Mouse (Mus musculus): ENCODE data around the gene Nbeal2. TPM values are rescaled to one million over a fixed set of nuclear protein-coding genes. Genes with fewer than 3 reads are reported as not detected.

Nbeal2 gene
- total RNA-seq, 4 experiments from 2014 or later, result 2.1 to 4.2 (median 3.1) TPM

DNA sequence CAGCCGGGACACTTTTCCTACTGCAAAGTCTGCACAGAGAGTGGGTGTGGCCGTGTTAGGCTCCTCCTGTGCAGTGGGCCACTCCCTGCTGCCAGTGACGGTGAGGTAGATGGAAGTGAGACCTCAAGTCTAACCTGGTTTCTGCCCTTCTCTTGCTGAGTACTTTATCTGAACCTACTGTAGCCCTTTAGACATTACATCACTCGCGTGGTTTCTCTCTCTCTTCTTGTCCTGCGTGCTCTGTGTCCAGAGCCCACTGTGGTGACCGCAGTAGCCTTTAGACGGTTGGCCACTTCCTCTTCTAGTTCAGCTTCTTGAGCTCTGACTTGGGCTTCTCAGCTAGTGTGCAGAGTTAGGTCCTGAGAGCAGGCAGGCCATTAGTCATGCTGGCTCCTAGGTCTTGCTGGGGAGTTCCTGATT is 22.5 kb upstream of the Nbeal2 start:
- no peak for DNase-seq (ENCODE audit: low spot score in 2 of 2)

DNA sequence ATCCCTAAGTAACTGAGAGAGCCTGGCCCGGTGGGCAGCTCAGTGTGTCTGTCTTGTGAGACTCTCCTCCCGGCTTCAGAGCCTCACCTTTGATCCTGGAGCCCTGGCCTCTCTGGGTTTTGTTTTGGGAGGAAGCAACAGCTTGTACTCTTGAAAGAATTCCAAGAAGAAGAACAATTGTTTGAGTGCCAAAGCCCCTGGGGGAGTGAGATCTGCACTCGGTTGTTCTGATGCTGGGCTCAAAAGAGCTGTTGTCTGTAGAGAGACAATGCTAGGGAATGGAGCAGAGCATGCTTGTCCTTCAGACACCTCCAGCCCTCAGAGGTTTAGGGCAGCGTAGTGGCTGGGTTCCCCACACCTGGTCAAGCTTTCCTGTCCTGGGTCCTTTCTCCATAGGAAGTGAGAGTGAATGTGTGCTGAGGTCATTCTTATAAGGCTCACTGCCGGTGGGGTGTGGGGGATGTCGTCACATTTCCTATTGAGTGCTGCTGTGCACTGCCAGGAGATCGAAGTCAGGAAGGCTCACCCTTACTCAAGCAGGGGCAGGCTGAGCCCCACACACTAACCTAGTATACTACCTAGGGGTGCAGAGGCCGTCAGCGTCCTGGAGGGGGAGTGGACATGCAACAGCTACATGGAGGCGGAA is 19.3 kb upstream of the Nbeal2 start:
- no peak for DNase-seq (ENCODE audit: low spot score in 2 of 2)

DNA sequence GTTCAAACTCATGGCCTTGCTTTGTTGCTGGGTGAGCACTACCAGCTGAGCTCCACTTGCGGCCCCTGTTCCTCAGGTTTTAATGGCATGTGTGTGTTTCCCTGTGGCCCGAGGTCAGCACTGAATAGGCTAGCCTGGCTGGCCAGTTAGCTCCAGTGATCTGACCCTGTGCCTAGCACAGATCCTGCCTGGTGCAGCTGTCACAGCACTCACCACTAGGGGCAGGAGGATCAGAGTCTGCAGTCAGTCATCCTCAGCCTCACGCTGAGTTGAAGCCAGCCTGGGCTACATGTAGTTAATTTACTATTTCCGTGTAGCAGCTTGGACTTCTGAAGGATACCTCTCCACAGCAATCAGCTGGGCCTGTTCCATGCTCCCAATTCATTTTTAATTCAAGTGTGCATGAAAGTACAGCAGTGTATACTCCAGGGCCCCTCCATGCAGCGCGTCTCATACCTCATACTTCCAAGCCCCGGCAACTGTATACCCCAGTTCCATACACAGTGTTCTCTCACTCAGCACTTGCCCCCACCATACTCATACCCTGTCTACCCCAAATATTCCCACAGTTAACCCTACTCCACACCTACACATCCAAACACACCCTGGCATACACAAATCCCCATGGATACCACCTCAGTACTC is 18.6 kb upstream of the Nbeal2 start:
- no peak for DNase-seq (ENCODE audit: low spot score in 2 of 2)

DNA sequence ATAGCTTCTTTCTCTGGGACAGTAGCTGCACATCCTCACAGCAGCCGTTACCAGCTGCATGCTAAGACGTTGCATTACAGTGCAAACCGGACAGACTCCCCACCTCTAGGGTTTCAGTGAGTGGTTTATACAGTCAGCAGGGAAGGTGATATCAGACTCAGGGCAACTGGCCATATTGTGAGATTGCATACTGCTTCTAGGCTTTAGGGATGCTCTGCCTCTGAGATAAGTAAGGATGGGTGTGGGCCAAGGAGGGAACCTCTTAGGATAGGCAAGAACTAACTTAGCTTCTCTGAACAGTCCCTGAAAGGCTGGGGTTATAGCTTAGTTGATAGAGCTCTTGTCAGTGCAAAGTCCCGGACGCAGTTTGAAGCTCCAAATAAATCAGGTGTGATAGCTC is 15.8 kb upstream of the Nbeal2 start:
- DNase-seq (ENCODE audit: low spot score in 2 of 2), result no peak

DNA sequence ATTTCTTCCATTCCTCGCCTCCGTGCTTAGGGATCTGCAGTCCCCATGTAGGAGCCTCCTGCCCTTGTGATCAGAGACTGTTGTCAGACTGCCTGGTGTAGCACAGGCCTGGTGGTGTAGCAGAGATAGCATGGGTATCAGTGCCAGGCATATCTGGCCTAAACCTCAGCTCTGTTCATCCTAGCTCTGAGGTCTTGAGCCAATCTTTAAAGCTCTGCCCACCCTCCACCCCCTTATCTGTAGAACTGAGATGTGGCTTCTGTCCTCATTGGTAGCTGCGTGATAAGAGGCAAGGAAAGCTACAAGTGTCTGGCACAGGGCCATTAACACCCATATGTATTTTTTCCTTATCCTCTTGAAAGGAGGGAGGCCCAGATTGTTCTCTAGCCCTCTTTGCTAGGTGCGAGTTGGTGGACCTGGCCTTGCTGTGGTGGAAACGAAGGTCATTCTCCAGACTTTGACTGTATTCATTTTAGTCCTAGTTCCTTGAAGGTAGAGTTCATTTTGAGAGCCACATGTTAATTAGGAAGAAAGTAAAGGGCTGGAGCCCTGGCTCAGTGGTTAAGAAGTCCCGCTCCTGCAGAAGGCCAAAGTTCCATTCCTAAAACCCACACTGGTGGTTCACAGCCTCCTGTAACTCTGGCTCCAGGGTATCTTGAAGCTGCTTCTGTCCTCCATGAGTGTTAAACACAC is 14.8 kb upstream of the Nbeal2 start:
- no peak for DNase-seq (ENCODE audit: low spot score in 2 of 2)

DNA sequence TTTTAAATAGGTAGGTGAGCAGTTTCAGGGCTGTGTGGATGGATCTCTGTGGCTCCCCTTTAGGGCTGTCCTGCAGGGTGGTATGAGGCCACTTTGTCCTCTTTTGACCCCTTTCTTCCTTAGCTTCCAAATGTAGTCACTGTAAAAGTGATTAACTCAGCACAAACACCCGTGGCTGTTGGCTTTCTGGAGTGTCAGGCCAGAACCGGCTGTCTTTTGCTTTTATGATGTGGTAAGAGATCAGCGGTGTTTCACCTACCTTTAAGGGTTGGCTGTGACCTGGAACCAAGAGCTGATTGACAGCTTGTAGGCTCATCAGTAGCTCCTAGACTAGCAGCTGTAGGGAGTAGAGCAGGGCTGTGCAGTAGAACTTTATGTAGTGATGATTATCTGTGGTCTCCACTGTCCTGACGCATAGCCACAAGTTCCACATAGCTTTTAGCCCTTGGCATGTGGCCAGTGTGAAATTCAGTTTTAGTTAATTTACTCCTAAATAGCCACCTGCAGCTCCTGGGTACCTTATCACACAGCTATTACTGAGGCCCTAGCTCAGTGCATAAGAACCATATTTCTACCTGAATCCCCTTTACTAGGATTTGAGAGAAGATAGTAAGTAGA is 13.4 kb upstream of the Nbeal2 start:
- DNase-seq (ENCODE audit: low spot score in 2 of 2), result no peak

DNA sequence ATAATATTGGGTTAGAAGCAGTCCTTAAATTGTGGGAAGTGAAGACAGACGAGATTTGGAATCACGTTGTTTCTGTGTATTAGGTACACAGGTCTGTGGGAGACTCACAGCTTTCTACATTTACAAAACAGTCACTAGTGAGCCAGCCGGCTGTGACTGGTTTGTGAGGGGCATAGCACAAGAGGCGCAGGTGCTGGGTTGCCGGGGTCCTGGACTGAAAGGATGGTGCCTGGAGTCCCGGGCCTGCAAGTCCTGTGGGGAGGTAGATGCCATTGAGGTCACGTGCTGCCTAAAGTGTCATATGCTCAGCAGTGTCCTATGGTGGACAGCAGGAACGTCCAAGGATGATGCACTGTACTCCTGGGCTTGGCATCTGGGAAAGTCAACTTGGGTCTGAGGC is 12.4 kb upstream of the Nbeal2 start:
- no peak for DNase-seq (ENCODE audit: low spot score in 2 of 2)

DNA sequence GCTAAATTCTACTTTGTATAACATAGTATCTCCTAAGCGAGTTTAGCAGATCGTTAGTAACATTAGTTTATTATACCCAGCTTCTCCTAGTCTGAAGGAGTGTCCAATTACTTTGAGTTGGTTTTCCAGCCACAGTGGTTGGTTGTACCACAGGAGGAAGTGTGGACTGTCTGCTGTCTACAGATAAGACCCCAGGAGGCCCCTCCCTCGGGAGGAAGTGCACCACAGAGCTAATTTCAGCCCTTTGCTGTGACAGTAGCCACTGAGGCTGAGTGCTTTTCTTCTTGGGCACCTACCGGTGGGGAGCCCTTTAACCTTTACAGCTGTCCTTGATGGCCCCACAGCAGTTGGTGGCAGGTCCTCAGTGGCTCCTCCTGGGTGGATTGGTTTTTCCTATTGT is 12.0 kb upstream of the Nbeal2 start:
- DNase-seq (ENCODE audit: low spot score in 2 of 2), result no peak

DNA sequence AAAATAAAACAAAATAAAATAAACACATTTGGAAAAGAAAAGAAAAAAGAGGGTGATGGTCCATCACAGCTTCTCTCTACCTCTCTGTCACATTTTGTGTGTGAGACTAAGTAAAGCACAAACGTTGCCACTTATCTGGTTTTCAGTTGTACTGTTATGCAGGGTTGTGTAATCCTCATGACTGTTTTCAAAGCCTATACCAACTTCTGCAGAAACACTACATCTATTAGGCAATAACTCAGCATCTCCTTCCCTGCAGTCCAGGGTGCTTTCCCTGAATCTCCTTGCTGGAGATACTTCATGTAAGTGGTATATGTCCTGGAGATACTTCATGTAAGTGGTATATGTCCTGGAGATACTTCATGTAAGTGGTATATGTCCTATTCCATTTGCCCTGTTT is 8.9 kb upstream of the Nbeal2 start:
- DNase-seq (ENCODE audit: low spot score in 2 of 2), result no peak

DNA sequence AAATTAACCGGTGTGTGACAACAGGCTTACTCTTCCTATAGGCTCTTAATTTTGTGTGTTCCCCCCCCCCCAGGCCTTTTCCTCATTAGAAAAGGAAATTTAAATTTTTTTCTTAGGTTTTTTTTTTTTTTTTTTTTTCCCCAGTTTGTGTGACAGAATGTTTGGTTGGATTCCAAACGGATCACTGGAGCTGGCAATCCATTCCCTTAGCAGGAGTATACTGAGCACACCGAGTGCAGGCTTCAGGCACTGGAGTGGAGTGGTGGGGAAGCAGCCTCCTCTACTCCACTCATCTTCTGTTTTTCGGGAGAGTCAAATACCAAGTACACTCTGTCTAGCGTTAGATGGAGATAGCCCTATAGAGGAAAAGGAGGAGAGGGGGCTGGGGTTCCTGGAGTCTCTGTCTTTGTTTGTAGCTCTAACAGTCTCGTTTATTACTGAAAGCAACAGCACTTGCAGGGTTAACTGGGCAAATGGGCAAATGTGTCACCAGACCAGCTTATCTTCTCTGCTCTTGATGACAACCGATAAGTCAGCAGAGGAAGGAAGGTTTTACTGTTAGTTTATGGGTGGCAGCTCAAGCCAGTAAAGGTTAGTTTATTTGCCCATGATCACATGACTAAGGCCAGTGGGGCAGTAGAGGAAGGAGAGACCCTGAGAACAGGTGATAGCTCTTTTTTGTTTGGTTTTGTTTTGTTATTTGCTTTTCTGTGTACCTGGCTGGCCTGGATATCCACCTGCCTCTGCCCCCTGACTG is 7.1 kb upstream of the Nbeal2 start:
- no peak for DNase-seq (ENCODE audit: low spot score in 2 of 2)

DNA sequence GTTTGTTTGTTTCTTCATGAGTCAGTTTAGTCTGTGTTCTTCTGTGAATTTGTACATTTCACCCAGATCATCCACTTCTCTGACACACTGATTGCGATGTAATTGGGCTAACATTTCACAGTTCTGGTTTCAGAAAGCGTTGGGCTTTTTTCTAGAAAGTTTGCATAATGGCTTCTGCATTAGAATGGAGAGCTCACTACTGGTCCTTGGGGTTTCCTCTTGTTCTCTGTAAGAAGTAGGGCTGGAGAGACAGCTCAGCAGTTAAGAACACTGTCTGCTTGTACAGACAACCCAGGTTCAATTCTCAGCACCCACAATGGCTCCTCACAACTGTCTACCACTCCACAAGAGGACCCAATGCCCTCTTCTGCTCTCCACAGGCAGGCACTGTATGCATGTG is 6.2 kb upstream of the Nbeal2 start:
- DNase-seq (ENCODE audit: low spot score in 2 of 2), result no peak

DNA sequence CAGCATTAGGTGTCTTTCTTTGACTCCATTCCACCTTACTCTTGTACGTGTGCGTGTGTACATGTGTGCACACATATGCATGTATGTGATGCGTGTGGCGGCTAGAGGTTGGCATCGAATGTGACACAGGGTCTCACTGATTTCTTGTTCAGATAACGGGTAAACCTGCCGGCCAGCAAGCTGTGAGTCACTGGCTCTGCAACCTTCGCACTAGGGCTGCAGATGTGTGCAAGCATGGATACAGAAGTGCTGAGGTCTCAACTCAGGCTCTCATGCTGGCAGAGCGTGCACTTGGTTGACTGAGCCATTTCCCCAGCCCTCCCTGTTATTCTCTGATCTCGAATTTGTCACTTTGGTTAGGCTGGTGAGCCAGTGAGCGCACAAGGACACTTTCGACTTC is 5.6 kb upstream of the Nbeal2 start:
- no peak for DNase-seq (ENCODE audit: low spot score in 2 of 2)

DNA sequence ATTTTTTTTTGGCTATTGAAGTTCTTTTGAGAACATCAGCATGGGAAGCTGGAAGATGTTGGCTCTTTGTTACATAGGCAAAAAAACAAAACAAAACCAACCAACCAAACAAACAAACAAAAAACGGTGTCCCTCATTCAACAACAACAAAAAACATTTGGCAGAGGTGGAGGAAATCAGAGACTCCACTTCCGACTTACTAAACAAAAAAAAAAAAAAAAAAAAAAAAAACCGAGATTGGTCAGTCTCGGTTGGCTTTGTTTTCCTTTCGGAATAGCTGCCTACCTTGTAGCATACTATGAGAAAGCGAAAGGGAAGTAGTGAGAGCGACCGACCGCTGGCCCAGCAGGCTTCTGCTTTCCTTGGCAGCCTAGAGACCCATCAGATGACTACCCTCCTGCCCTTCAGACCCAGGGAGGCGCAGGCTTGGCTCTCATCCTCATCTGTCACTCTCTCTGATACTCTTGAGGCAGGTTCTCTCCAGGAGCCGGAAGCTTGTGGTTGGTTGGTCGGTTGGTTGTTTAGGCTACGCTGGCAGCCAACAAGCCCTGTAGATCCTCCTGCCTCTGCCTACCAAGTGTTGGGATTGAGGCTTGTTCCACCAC is 3.6 kb upstream of the Nbeal2 start:
- DNase-seq (ENCODE audit: low spot score in 2 of 2), result peak in 1 of 2 experiments; percentile 40

DNA sequence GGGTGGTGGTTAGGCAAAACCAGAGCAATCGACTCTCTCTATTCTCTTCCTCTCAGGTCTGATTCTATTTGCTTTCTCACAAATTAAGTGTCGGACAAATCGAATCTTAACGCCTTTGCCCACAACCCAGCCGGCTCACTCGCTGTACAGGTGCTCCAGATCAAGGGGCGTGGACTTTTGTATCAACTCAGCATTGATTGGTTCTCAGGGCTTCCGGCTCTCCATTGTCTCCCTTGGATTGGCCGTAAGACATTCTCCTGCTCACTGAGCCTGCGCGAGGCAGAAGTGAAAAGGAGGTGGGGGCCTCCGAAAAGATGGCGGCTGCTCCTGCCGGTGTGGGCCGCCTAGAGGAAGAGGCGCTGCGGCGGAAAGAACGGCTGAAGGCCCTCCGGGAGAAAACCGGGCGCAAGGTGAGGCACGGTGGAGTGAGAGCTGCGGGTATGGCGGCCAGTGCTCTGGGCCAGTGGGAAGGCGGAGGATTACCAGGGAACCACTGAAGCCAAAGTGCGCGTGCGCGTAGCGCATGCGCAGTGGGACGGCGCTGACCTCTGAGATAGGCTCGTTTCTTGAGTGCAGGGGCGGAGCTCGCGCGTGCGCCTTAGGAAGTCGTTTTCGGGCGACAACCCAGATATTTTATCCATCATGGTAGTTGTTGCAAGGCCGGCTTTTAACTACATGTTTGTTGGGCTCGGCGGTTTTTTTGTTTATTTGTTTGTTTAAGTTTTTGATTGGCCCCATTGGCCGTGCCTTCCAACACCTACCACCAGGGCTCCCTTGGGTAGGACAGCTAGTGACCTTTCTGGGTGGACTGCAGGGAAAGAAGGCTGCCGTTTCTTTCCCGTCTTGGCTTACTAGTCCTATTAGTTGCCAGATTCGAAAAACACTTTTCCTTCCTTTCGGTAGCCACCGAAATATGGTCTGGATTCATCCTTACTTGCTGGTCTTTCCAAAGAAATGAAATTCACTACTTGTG is 2.6 kb upstream of the Nbeal2 start, which contains the start of gene Ccdc12:
Ccdc12 (plus strand) TSS at position 255 of the 973 bp plus-strand sequence.
- peak; percentile 91 to 94 for DNase-seq (ENCODE audit: low spot score in 2 of 2)

DNA sequence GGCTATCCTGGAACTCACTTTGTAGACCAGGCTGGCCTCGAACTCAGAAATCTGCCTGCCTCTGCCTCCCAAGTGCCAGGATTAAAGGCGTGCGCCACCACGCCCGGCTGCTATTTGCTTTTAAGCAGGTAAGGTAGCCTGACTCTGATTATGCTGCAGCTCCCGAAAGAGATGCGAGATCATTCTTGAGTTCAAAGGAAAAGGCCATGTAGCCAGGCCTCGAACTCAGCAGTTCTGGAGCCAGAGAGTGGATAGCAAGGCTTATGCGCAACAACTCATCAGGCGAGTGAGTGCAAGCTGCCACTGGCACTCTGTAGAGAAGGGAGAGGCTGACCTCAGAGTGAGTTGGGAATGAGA is 1.7 kb upstream of the Nbeal2 start:
- DNase-seq (ENCODE audit: low spot score in 2 of 2), result no peak

DNA sequence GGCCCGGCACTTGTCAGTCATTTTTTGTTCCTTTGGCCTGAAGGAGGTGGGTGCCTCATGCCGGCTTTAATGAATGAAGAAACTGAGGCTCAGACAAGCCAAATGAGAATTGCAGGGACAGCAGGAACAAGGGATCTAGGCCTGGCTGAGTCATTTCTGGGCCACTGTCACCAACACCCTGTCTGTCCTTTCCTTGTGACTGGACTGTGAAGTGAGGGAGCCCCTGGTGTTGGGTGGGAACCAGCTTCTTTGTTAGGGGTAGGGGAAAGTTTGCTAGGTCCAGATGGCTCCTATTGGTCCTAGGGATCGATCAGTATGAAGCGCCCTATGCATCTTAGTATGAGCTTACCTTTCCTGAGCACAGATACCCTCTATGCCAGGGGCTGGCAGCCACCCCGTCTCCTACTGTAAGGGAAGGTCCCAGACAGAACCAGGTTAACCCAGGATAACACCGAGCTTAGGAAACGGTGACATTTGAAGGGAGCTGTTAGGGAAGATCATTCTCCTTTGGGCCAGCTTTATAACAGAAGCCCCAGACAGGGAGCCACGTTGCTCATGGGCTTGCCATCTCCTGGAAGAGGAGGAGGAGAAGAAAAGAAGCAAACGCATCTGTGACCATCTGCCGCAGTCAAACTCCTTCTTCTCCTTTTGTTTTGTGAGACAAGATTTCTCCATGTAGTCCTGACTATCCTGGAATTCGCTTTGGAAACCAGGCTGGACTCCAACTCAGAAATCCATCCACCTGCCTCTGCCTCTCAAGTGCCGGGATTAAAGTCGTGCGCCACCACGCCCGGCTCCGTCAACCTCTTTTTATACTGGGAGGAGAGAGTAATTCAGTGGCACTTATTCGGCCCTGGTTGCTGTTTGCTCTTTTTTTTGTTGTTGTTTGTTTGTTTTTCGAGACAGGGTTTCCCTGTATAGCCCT is 1.0 kb upstream of the Nbeal2 start:
- no peak for DNase-seq (ENCODE audit: low spot score in 2 of 2)

DNA sequence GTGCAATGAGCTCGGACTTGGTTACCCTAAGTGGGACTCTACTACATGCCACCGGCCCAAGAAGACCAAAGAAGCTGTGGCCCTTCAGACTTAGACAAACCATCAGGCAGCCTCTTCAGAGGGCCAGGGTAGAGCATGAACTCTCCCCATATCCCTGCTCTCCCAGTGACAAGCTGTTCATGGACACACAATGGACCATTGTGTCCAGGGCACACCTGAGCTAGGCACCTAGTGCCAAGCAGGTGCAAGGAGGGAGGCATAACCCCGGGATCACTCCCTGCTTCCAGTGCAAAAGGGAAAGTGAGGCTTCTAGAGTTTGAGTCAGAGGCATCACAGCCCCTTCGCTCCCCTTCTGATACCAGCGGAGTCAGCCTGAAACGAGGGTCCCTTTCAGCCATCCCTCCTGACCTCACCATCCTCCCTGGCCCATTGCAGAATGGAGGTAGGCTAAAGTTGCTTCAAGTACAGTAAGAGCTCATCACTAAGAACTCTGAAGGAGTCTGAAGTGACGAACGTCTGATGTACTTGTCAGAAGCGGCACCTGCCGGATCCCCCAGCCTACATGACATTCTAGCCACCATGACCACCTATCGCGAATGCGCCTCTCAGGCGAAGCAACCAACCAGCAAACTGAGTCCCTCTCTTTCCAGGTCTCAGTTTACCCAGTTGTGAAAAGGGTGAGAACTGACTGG is 852 bp downstream of the Nbeal2 start:
- DNase-seq (ENCODE audit: low spot score in 2 of 2), result no peak
